Mouse (Mus musculus) frontal cortex, adult 2 months (tissue): Measurements from ENCODE around the gene Flot2. TPM values are rescaled to one million over a fixed set of nuclear protein-coding genes. Genes with fewer than 3 reads are reported as not detected.
"Not testable (repeated sequence)": the region's sequence is repeated elsewhere in the genome, so short reads cannot be mapped to it uniquely, and the experiment has no call there.

Source experiments
- DNase-seq, 2 experiments: peaks; one replicate each; pipeline ENCODE4 v3.0.0; 2022; ENCODE audit warnings: low spot score in 1 of 2; ENCODE audit errors: extremely low spot score in 1 of 2
- polyA plus RNA-seq: library from polyadenylated mRNA; depleted of rRNA; stranded (reverse); fragments of >200 nt; gene quantifications from 2 replicates; pipeline ENCODE4 v1.2.3, GENCODE M21; 2012; rRNA removed

Flot2 gene
- polyA plus RNA-seq, result 134 and 136 TPM in 2 replicates

DNA sequence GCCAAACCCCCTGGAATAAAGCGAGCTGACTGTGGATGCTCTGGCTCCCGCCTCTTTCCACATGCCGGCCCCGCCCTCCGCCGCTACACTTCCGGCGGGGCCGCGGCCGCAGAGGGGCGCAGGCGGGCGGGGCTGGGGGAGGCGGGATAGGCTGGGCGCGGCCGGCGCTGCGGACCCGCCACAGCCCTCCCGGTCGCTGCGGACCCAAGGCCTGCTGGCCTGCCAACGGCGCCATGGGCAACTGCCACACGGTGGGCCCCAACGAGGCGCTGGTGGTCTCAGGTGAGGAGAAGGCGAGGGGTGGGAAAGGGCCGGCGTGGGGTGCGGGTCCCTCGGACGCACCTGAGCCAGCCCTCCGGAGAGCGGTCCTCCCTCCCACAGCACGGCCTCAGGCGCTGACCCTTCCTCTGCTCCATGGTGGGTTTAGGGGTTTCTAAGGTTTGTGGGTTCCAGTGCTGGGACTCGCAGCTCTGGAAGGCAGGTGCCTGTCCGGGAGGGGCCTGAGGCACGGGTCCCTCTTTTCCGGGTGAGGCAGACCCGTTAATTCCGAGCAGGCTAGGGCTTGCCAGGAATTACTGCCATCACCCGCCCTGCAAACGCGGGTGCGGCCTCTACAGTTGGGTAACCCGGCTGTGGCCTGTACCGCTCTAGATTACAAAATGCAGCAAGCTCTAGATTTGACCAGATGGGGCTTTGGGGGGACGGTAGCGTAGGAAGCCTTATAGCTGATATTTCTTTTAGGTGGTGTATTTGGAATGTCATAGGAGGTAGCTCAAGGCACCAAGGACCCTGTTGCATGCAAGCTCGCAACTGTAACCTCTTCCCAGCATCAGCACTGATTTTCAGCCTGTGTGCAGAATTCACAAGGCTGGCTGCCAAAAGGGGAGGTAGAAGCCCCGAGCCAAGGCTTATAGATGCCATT, at the start of gene Flot2:
TSS of gene Flot2 (plus strand) at position 101 of the 922 bp plus-strand sequence.
- DNase-seq, result peak in 1 of 2 experiments; percentile 35

DNA sequence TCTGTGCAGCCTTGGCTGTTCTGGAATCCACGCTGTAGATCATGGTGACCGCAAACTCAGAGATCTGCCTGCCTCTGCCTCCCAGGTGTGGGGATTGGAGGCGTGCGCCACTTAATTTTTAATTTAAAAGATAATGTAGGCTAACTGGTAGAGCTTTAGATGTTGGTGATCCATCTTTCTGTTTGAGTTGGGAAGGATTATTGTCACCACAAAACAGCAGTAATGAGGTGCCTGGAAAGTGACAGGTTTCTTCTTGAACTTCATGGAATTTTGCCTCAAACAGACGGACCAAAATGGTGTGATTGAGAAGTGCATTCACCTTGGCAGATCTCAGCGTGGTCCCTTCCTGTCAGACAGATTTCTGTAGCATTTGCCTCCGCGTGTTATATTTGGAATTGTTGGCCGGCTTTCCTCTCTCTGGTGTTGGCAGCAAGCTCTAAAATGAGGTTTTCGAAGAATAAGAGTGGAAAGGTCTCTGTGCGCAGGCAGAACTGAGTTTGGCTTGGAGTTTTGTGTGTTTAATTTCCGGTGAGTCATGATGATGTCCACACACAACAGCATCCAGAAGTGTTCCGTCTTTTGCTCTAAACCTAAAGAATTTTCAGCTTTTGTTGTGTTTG, 48.5 kb upstream of the Flot2 start:
- peak in 1 of 2 experiments; percentile 76 for DNase-seq

DNA sequence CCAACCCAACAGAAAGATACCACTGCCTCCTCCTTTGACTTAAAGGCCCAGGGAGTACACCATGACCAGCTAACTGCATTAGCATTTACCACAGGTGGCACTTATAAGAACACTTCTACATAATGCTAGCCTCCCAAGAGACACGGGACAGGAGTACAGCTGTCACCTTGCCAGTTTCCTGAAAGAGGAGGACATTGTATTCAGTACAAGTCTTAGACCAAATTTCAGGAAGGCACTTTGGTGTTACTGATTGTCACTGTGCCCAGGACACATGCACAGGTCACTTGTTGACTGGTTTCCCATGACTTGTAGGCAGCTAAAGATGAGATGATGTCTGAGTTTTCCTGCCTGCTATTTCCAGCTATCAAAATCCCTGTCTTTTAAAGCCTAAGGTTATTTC, 42.2 kb upstream of the Flot2 start:
- DNase-seq, result no peak

DNA sequence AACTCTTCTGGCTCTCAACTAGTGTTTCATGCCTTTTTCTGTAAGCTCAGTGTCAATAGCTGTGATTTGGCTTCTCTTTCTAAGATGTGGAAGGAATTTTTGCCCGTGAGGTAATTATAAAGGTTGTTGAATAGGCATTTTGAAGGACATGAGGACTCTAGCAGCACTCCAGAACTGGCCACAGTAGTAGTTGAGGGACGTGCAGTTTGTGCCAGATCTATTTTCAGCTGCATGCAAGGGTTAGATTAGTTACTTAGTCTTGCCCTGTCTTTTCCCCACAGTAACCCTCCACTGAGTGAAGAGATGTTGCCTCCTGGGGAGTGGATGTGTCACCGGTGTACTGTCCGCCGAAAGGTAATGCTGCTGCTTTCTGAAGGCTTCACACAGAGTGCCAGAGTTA, 31.3 kb upstream of the Flot2 start:
- no peak for DNase-seq

DNA sequence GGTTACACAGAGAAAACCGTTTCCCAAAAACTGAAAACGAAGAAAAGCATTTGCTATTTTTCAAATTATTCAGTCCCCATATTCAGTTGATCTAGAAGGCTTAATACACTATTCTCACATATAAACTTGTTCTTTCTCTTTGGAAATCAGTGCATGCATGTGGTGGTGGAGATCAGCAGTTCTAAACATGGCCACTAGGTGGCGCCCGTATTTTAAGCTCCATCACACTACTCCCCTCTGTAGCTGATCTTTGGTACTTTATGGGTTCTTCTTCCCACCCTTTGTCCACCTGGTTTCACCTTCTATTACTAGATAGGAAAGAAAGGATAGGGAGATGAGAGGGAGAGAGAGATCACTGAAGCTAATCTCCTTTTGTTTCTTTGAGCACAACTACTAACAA, 18.1 kb upstream of the Flot2 start:
- peak in 1 of 2 experiments; percentile 89 for DNase-seq

DNA sequence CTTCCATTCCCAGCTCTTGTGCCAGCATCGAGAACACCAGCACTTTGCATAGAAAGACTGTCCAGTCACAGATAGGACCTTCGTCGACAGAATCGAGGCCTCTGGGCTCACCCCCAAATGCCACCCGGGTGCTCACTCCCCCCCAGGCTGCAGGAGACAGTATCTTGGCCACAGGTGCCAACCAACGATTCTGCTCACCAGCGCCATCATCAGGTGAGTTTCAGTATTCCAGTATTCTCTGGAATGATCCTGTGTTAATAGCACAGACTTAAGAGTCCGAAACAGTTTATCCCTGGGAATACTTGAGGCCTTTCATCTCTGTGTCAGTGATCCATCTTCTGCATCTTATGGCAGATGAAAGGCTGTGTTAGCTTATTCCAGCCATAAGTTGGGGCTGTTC, 14.1 kb upstream of the Flot2 start:
- peak in 1 of 2 experiments; percentile 38 for DNase-seq

DNA sequence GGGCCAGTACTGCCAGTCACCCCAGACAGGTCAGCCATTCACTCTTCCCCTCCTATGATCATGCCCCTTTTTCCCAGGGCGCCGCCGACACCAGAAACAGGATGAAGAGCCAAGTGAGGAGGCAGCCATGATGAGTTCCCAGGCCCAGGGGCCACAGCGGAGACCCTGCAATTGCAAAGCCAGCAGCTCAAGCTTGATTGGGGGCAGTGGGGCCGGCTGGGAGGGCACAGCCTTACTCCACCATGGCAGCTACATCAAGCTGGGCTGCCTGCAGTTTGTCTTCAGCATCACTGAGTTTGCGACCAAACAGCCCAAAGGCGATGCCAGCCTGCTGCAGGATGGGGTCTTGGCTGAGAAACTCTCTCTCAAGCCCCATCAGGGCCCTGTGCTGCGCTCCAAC, 8.5 kb upstream of the Flot2 start:
- DNase-seq, result no peak

DNA sequence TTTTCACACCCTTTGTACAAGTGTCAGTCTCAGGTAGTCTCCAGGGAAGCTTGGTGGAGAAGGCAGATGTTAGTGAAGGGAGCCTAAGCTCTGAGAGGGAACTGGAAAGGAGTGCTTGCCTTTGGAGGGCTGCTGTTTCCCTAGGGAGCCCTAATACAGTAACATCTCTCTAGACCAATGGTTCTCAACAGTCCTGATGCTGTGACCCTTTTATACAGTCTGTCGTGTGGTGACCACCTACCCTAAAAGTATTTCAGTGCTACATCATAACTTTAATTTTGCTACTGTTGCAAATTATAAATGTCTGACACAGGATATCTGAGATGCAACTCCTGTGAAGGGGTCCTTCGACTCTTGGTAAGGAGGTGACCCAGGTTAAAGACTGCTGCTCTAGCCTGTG, 7.1 kb upstream of the Flot2 start:
- no peak for DNase-seq

DNA sequence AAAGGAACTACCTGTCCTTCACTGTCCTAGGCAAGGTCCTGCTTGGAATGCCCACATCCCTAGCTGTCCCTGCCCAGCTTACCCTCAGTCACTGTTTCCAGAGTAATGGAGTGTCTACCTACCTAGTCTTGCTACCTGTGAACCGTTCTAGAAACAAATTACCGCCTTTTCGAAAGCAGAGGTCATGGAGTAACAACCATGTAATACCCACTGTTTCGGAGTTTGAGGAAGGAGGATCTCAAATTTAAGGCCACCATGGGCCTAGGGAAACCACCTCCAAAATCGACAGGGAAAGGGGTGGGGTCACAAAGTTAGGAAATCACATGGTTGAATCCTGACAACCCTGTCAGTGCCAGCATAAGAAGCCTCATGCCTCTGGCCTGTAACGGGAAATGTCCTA, 6.3 kb upstream of the Flot2 start:
- DNase-seq, result no peak

DNA sequence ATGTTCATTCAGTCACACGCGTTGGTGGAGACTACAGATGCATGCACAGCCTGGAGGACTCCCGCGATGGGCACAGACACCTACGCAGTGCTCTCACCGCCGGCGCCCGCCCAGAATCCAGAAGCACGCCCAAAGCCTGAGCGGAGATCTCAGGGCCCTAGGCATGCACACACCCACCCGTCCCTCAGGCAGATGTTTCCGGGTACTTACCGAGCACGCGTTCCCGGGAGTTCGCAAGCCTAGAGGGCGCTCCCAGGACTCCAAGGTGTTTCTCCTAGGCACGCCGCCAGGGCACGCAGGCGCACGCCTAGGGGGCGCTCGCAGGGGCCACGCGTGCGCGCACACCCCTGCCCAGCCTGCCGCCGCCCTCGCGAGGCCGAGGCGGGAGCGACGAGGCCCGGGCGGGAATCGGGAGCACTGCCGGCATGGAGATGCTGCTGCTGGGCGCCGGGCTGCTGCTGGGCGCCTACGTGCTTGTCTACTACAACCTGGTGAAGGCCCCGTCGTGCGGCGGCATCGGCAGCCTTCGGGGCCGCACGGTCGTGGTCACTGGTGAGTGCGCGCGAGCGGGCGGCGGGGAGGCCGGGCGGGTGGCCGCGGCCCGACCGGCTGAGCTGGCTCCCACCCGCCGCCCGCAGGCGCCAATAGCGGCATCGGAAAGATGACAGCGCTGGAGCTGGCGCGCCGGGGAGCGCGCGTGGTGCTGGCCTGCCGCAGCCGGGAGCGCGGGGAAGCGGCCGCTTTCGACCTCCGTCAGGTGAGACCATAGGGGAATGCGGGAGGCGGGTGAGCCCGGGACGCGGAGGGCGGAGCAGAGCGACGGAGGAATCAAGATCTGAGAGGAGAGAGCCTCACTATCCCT, 5.6 kb upstream of the Flot2 start, which contains the start of gene Dhrs13:
TSS of gene Dhrs13 (plus strand) at position 334 of the 862 bp plus-strand sequence.
- peak; percentile 85 to 93 for DNase-seq

DNA sequence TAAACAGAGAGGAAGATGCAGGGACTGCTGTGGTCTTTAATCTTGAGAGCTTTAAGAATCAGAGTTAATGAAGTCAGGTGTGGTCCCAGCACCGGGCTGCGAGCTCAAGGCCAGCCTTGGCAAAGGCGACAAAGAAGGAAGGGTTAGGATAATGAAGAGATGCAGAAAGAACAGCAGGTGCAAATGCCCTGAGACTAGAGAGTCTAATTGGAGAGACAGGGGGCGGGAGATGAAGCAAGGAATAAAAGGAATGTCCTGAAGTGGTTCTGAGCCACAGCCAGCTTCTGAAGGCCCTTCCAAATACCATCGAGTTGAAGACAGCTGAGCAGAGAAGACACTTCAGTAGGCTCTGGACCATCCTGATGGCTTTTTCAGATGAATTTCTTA, 4.9 kb upstream of the Flot2 start:
- DNase-seq, result peak in 1 of 2 experiments; percentile 19

DNA sequence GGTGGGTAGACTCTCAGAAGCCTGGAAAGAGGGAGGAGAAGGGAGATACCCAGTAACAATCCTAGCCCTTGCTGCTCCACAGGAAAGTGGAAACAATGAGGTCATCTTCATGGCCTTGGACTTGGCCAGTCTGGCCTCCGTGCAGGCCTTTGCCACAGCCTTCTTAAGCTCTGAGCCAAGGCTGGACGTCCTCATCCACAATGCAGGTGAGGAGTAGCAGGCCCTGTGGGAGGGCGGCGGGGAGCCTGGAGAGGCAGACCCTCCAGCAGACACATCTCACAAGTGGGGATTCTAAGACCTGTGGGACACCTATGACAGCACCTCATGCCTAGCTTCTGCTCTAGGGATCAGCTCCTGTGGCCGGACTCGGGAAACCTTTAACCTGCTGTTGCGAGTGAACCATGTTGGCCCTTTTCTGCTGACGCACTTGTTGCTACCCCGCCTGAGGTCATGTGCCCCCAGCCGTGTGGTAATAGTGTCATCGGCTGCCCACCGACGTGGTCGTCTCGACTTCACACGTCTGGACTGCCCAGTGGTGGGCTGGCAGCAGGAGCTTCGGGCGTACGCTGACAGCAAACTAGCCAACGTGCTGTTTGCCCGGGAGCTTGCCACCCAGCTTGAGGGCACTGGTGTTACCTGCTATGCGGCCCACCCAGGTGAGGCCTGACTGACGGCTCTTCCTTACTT, 3.7 kb upstream of the Flot2 start:
- no peak for DNase-seq

DNA sequence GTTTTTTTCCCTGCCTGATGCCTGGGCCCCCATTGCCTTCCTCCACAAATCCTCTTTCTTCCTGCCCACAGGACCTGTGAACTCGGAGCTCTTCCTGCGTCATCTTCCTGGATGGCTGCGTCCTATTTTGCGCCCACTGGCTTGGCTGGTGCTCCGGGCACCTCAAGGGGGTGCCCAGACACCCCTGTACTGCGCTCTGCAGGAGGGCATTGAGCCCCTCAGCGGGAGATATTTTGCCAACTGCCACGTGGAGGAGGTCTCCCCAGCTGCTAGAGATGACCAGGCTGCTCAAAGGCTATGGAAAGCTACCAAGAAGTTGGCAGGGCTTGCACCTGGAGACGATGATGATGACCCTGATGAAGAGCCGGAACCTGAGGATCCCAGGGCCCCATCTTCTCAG, 940 bp upstream of the Flot2 start:
- DNase-seq, result no peak

DNA sequence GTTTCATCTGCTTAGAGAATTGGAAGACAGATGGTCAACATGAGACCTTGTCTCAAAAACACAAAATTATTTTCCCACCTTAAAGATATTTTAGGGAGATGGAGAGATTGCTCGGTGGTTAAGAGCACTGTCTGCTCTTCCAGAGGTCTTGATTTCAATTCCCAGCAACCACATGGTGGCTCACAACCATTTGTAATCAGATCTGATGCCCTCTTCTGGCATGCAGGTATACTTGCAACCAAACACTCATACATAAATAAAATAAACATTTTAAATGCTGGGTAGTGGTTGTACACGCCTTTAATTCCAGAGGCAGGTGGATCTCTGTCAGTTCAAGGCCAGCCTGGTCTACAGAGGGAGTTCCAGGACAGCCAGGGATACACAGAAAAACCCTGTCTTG, 3.1 kb downstream of the Flot2 start:
- no peak for DNase-seq

DNA sequence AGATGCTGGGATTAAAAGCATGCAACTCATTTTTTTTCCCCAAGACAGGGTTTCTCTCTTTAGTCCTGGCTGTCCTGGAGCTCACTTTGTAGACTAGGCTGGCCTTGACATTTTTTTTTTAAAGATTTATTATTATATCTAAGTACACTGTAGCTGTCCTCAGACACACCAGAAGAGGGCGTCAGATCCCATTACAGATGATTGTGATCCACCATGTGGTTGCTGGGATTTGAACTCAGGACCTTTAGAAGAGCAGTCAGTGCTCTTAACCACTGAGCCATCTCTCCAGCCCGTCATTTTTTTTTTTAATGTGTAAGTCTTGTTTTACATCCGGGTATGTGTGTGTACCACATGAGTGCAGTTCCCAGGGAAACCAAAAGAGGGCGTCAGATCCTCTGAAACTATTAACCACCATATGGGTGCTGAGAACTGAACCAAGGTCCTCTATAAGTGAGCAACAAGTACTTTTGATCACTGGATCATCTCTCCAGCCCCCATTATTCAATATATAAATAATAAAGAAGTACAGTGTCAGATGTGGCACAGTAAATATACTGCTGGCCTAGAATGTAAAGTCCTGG, 4.6 kb downstream of the Flot2 start:
- DNase-seq, result not testable (repeated sequence)

DNA sequence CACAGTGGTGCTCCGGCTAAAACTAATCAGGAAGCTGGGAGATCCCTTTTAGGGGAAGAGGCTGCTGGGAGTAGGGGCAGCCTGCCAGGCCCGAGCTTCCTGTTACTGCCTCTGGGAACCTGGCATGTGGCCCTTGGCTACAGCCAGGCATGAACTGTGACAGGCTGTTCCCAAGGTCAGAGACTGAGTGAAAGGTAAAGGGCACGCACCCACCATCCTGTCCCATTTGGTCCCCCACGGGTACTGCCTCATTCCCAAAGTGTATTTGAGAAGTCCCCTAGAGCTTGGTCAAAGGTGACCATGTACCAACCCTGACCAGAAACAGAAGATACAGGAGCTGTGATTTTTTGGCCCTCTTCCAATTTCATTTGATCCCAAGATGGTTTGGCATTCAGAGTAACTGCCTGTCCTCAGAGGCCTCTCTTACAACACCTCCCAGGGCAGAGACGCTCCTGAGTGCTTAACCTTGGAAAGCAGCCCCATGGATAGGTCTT, 7.1 kb downstream of the Flot2 start:
- DNase-seq, result peak in 1 of 2 experiments; percentile 44

DNA sequence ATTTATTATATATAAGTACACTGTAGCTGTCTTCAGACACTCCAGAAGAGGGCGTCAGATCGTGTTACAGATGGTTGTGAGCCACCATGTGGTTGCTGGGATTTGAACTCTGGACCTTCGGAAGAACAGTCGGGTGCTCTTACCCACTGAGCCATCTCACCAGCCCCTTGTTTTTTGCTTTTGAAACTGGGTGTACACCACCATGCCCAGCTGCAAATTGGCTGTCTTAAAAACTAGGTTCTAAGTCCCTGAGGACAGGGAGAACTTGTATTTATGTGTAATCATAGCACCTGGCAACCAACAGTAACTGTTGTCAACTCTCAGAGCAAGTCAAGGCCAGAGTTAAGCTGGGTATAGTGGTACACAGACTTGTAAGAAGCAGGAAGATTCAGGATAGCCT, 10.9 kb downstream of the Flot2 start:
- not testable (repeated sequence) for DNase-seq

DNA sequence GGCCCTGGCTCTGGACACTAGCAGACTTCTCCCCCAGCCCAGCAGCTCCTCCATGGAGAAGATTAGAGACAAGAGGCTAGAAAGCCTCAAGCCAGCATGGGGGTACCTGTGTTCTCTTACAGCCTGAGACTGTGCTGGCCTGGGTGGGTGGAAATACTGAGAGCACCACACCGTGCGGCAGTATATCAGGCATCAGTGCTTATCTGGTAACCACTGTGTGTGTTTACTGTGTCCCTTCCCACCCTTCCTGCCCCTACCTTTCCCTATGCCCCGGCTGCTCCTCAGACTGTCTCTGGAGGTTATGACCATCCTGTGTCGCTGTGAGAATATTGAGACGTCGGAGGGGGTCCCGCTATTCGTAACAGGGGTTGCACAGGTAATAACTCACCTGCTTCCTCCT, 15.3 kb downstream of the Flot2 start:
- no peak for DNase-seq

DNA sequence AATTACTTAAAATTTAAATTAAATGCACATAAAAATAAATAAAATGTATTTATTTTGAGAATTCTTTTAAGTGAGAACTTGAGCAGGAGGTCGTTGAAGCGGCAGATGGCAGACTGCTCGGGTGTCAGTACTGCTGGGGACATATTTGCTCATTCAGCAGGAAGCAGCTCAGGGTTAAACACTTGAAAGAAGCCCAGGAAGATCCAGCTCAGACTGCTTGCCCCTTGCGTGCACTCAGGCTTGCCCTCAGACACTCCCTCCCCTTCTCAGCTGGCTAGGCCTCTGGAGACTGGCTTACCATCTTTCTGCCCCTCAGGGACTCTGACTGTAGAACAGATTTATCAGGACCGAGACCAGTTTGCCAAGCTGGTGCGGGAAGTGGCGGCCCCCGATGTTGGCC, 19.2 kb downstream of the Flot2 start:
- no peak for DNase-seq
